Mouse (Mus musculus) CH12.LX (cell line): ENCODE data around the gene Hoxa9. TPM values are rescaled to one million over a fixed set of nuclear protein-coding genes. Genes with fewer than 3 reads are reported as not detected.

Experiments
- DNase-seq: peaks from one replicate; pipeline ENCODE4 v3.0.0-alpha.2; 2013; ENCODE audit errors: extremely low read depth
- H3K27ac ChIP-seq: 2 replicates; pipeline ENCODE4 v1.5.1; 2012; ENCODE audit warnings: low read depth, mild to moderate bottlenecking, control low read depth, moderate library complexity; ENCODE audit not compliant: insufficient read depth
- H3K27me3 ChIP-seq: replicated peaks from 2 replicates; pipeline ENCODE3; 2012; ENCODE audit warnings: inconsistent platforms
- H3K36me3 ChIP-seq, 2 experiments: replicated peaks in 1 of 2; 2 replicates each; pipeline versions ENCODE3 to v1.6.1; 2012; ENCODE audit warnings: inconsistent platforms in 1 of 2, low read length in 1 of 2, mild to moderate bottlenecking in 1 of 2, mixed read lengths in 1 of 2, moderate library complexity in 1 of 2; ENCODE audit not compliant: control insufficient read depth in 1 of 2, insufficient read depth in 1 of 2
- H3K4me1 ChIP-seq, 2 experiments: 2 replicates each; pipeline ENCODE4 v1.6.1; 2012; ENCODE audit warnings: inconsistent platforms in 1 of 2, moderate library complexity in 1 of 2; ENCODE audit not compliant: insufficient read depth in 2 of 2, control insufficient read depth in 1 of 2
- H3K4me2 ChIP-seq: 2 replicates; pipeline ENCODE4 v1.6.1; 2012; ENCODE audit warnings: low read depth, mild to moderate bottlenecking, control low read depth; ENCODE audit not compliant: poor library complexity, insufficient read depth, severe bottlenecking
- H3K4me3 ChIP-seq, 3 experiments: fragments of 150-350 bp in 1 of 3; sonication (generic) in 1 of 3; replicated peaks in 1 of 3; 2 replicates each; pipeline versions ENCODE3 to v1.5.1; 2011 to 2012; ENCODE audit warnings: low read depth in 2 of 3, low read length in 2 of 3, mild to moderate bottlenecking in 2 of 3, moderate library complexity in 2 of 3, control low read depth in 1 of 3, improper control_type of control experiment in 1 of 3, inconsistent platforms in 1 of 3, mixed read lengths in 1 of 3; ENCODE audit not compliant: poor library complexity in 1 of 3
- H3K79me2 ChIP-seq: replicated peaks from 2 replicates; pipeline ENCODE4 v1.6.1; 2012; ENCODE audit warnings: mild to moderate bottlenecking, moderate library complexity; ENCODE audit not compliant: control insufficient read depth, poor library complexity, insufficient read depth, severe bottlenecking; ENCODE audit errors: extremely low read depth
- H3K9ac ChIP-seq: 2 replicates; pipeline ENCODE4 v1.6.1; 2012; ENCODE audit warnings: low read depth, mild to moderate bottlenecking, control low read depth, moderate library complexity; ENCODE audit not compliant: insufficient read depth
- H3K9me3 ChIP-seq: replicated peaks from 2 replicates; pipeline ENCODE3; 2012; ENCODE audit warnings: low read length, inconsistent platforms, mixed read lengths
- CTCF ChIP-seq, 2 experiments: IDR thresholded peaks in 1 of 2; conservative IDR thresholded peaks in 1 of 2; 2 replicates each; pipeline ENCODE4 v1.5.1; 2011 to 2012; ENCODE audit warnings: low read depth in 2 of 2, low read length in 2 of 2, improper control_type of control experiment in 1 of 2, inconsistent platforms in 1 of 2, mild to moderate bottlenecking in 1 of 2, moderate library complexity in 1 of 2
- ETS1 ChIP-seq: conservative IDR thresholded peaks from 2 replicates; pipeline ENCODE4 v1.6.1; 2012; ENCODE audit warnings: low read depth, mild to moderate bottlenecking, inconsistent platforms, low read length, improper control_type of control experiment, moderate library complexity
- MAFK ChIP-seq: IDR thresholded peaks from 2 replicates; pipeline ENCODE4 v1.6.1; 2011; ENCODE audit warnings: low read length, improper control_type of control experiment; ENCODE audit not compliant: insufficient replicate concordance
- NELFE ChIP-seq: IDR thresholded peaks from 2 replicates; pipeline ENCODE4 v1.6.1; 2011; ENCODE audit warnings: low read depth, low read length, improper control_type of control experiment
- RAD21 ChIP-seq: IDR thresholded peaks from 2 replicates; pipeline ENCODE4 v1.6.1; 2011; ENCODE audit warnings: low read depth, mild to moderate bottlenecking, low read length, improper control_type of control experiment, moderate library complexity
- ZMIZ1 ChIP-seq: IDR thresholded peaks from 2 replicates; pipeline ENCODE4 v1.6.1; 2012; ENCODE audit warnings: low read depth, mild to moderate bottlenecking, inconsistent platforms, low read length, improper control_type of control experiment
- dilution Hi-C: fragments of 300-500 bp; cut with MboI; formaldehyde crosslinking; loops from 2 replicates; pipeline ENCODE4 v1.14.3; 2020; ENCODE audit warnings: low sequenced_read_pairs; ENCODE audit not compliant: extremely low pct_unique_long_range_greater_than_20kb, extremely low pct_ligation_motif_present
- in situ Hi-C: fragments of 300-500 bp; cut with MboI; formaldehyde crosslinking; loops from 3 replicates; pipeline ENCODE4 v1.14.3; 2019; ENCODE audit warnings: low sequenced_read_pairs, low pct_ligation_motif_present, low pct_unique_long_range_greater_than_20kb, mixed read lengths
- polyA plus RNA-seq: library from polyadenylated mRNA; unstranded; fragments of >175 nt; gene quantifications from 2 replicates; pipeline ENCODE4 v1.2.1, GENCODE M21; 2012; ENCODE audit warnings: low read depth; ENCODE audit not compliant: insufficient read length
- total RNA-seq, 2 experiments: library from RNA; depleted of rRNA; stranded (reverse); fragments of 300-350 nt in 1 of 2; fragments of >200 nt in 1 of 2; gene quantifications; 2 replicates each; pipeline ENCODE4 v1.2.3; 2012 to 2014

Hoxa9 gene
- total and polyA plus RNA-seq, 3 experiments: 0.30 to 0.47 (median 0.30) TPM

GRCm38 (mm10) chr6:52233546-52234427 is 2.9 kb upstream of the Hoxa9 start:
- H3K27ac ChIP-seq: no peak overlapping the region
- TF ChIP-seq CTCF (conservative IDR thresholded peaks at IDR 0.05 in 1 of 2, IDR thresholded peaks at IDR 0.05 in 1 of 2; ENCODE audit: low read depth in 2 of 2, low read length in 2 of 2): no peak
- no peak for TF ChIP-seq ETS1
- no peak for TF ChIP-seq MAFK
- TF ChIP-seq RAD21: no peak
- in situ Hi-C loops: no loop called here
- H3K4me1 ChIP-seq: no peaks in the 10 kb centered on the region
- H3K9me3 ChIP-seq: peaks cover 58% of the 10 kb centered on the region
- no peaks in the 10 kb centered on the region for H3K79me2 ChIP-seq
- H3K4me3 ChIP-seq: no peak overlapping the region
- H3K9ac ChIP-seq: no peak overlapping the region
- H3K36me3 ChIP-seq: peaks cover 11 to 74% of the 10 kb centered on the region in 2 experiments
- no peak overlapping the region for H3K4me2 ChIP-seq
- DNase-seq: no peak
- no peaks in the 10 kb centered on the region for H3K27me3 ChIP-seq
- dilution Hi-C loops: no loop called here

- Histone ChIP-seq H3K79me2 (no peaks in the 10 kb centered on the region), H3K4me3 (no peak overlapping the region)
Measured at GRCm38 (mm10) chr6:52232984-52233545, 2.2 kb upstream of the Hoxa9 start.

GRCm38 (mm10) chr6:52232568-52232965 is 1.7 kb upstream of the Hoxa9 start:
- no peaks in the 10 kb centered on the region for H3K79me2 ChIP-seq
- H3K4me2 ChIP-seq: no peak overlapping the region
- no peak for TF ChIP-seq NELFE
- no peak overlapping the region for H3K27ac ChIP-seq
- no peak overlapping the region for H3K9ac ChIP-seq
- DNase-seq: no peak
- no peaks in the 10 kb centered on the region for H3K27me3 ChIP-seq
- peaks cover 58% of the 10 kb centered on the region for H3K9me3 ChIP-seq
- in situ Hi-C loops (no loop called here), dilution Hi-C loops (no loop called here)
- peaks cover 11 to 77% of the 10 kb centered on the region in 2 experiments for H3K36me3 ChIP-seq
- no peaks in the 10 kb centered on the region for H3K4me1 ChIP-seq
- H3K4me3 ChIP-seq: no peak overlapping the region

More at GRCm38 (mm10) chr6:52232984-52233545, 2.2 kb upstream of the Hoxa9 start:
- TF ChIP-seq ZMIZ1: no peak
- no peak overlapping the region for H3K9ac ChIP-seq
- dilution Hi-C loops: no loop called here
- in situ Hi-C loops: no loop called here
- no peak overlapping the region for H3K27ac ChIP-seq
- peaks cover 11 to 77% of the 10 kb centered on the region in 2 experiments for H3K36me3 ChIP-seq
- H3K4me1 ChIP-seq: no peaks in the 10 kb centered on the region
- no peak overlapping the region for H3K4me2 ChIP-seq
- H3K27me3 ChIP-seq: no peaks in the 10 kb centered on the region
- H3K9me3 ChIP-seq: peaks cover 58% of the 10 kb centered on the region
- no peak for DNase-seq
